Mouse (Mus musculus) cerebellum, postnatal 10 days (tissue): ENCODE measurements at regions not wholly inside any gene's neighbourhood (a gene's known extent, or its start where the extent isn't known, plus 50 kb on each side); places are given as distances from the start of the nearest gene placed in this dataset.

ENCODE experiments used
- DNase-seq, 2 experiments: peaks; one replicate each; pipeline ENCODE4 v3.0.0; 2021; ENCODE audit warnings: mixed read lengths in 2 of 2

- DNase-seq, result peak; percentile 57 to 71
Observed at GRCm38 (mm10) chr9:16994169-16994568, 493.1 kb upstream of the Fat3 start.

GRCm38 (mm10) chr9:16988114-16988513 lies 487.0 kb upstream of the Fat3 start:
- no peak for DNase-seq

- DNase-seq, result no peak
Observed at GRCm38 (mm10) chr9:16977321-16977720, 476.2 kb upstream of the Fat3 start.

GRCm38 (mm10) chr9:16970373-16970772 lies 469.3 kb upstream of the Fat3 start:
- no peak for DNase-seq

- peak; percentile 42 to 52 for DNase-seq
Observed at GRCm38 (mm10) chr9:16933602-16934001, 432.5 kb upstream of the Fat3 start.

- DNase-seq, result peak; percentile 10 to 33
Observed at GRCm38 (mm10) chr9:16931586-16931985, 430.5 kb upstream of the Fat3 start.

- no peak for DNase-seq
Observed at GRCm38 (mm10) chr9:16926315-16926984, 425.4 kb upstream of the Fat3 start.

- DNase-seq, result no peak
Observed at GRCm38 (mm10) chr9:16925279-16925678, 424.2 kb upstream of the Fat3 start.

- DNase-seq, result peak in 1 of 2 experiments; percentile 2
Observed at GRCm38 (mm10) chr9:16906155-16906554, 405.1 kb upstream of the Fat3 start.

GRCm38 (mm10) chr9:16899060-16899459 lies 398.0 kb upstream of the Fat3 start:
- peak; percentile 3 to 12 for DNase-seq

- DNase-seq, result no peak
Observed at GRCm38 (mm10) chr9:16852458-16853026, 351.5 kb upstream of the Fat3 start.

GRCm38 (mm10) chr9:16808494-16808893 lies 307.4 kb upstream of the Fat3 start:
- DNase-seq, result no peak

- no peak for DNase-seq
Observed at GRCm38 (mm10) chr9:16772867-16773266, 271.8 kb upstream of the Fat3 start.

- DNase-seq, result no peak
Observed at GRCm38 (mm10) chr9:16727653-16728052, 226.6 kb upstream of the Fat3 start.

- DNase-seq, result no peak
Observed at GRCm38 (mm10) chr9:16702431-16702830, 201.3 kb upstream of the Fat3 start.

GRCm38 (mm10) chr9:16661527-16661926 lies 160.4 kb upstream of the Fat3 start:
- DNase-seq, result no peak

GRCm38 (mm10) chr9:16660940-16661339 lies 159.9 kb upstream of the Fat3 start:
- no peak for DNase-seq
